Mouse (Mus musculus): ENCODE data around the gene Zfp93. TPM values are rescaled to one million over a fixed set of nuclear protein-coding genes. Genes with fewer than 3 reads are reported as not detected.

Zfp93 gene
- polyA plus RNA-seq, 1 experiment from 2014 or later: 6.2 TPM

- Histone ChIP-seq H3K4me3 (ENCODE audit: low read depth, low read length) (peak within 1 kb of the TSS; percentile 70), H3K27ac (replicated peaks; ENCODE audit: low read depth, low read length) (peak within 1 kb of the TSS; percentile 84), H3K4me1 (ENCODE audit: control insufficient read depth, insufficient read depth, low read length) (no peaks in the 10 kb centered on the region), H3K27me3 (replicated peaks; ENCODE audit: control insufficient read depth, insufficient read depth, low read length) (no peaks in the 10 kb centered on the region), H3K9ac (ENCODE audit: low read depth, low read length) (peak within 1 kb of the TSS; percentile 85), H3K36me3 (ENCODE audit: control insufficient read depth, insufficient read depth, low read length) (peaks cover 8% of the 10 kb centered on the region), H3K4me2 (ENCODE audit: low read depth, low read length) (peak within 1 kb of the TSS; percentile 61), H3K9me3 (ENCODE audit: control insufficient read depth, low read length) (no peaks in the 10 kb centered on the region)
- DNase-seq (ENCODE audit: low spot score): peak; percentile 99
- WGBS: under 1% methylated on average over 33 of the region's 33 CpGs
- peak; percentile 97 for ATAC-seq (ENCODE audit: low read depth)
These were observed 46.4 kb downstream of the Zfp93 start, which contains the start of gene Zfp94 for GRCm38 (mm10) chr7:24316567-24317092. Gene Zfp94 (minus strand): TSS chr7:24316666.

GRCm38 (mm10) chr7:24318942-24319341, 48.7 kb downstream of the Zfp93 start:
- peak; percentile 30 for DNase-seq (ENCODE audit: low spot score)
- H3K27me3 ChIP-seq (replicated peaks; ENCODE audit: control insufficient read depth, insufficient read depth, low read length): no peaks in the 10 kb centered on the region
- H3K4me2 ChIP-seq (ENCODE audit: low read depth, low read length): no peak overlapping the region
- no peaks in the 10 kb centered on the region for H3K36me3 ChIP-seq (ENCODE audit: control insufficient read depth, insufficient read depth, low read length)
- H3K9me3 ChIP-seq (ENCODE audit: control insufficient read depth, low read length): peaks cover 3% of the 10 kb centered on the region
- no peak for ATAC-seq (ENCODE audit: low read depth)
- 46% methylated on average over 6 of the region's 6 CpGs for WGBS
- no peaks in the 10 kb centered on the region for H3K4me1 ChIP-seq (ENCODE audit: control insufficient read depth, insufficient read depth, low read length)
- H3K27ac ChIP-seq (replicated peaks; ENCODE audit: low read depth, low read length): no peak overlapping the region
- H3K4me3 ChIP-seq (ENCODE audit: low read depth, low read length): no peak overlapping the region
- no peak overlapping the region for H3K9ac ChIP-seq (ENCODE audit: low read depth, low read length)

- H3K27me3 ChIP-seq (replicated peaks; ENCODE audit: control insufficient read depth, insufficient read depth, low read length): no peaks in the 10 kb centered on the region
- no peak for DNase-seq (ENCODE audit: low spot score)
- no peak overlapping the region for H3K27ac ChIP-seq (replicated peaks; ENCODE audit: low read depth, low read length)
- no peak for ATAC-seq (ENCODE audit: low read depth)
- no peak overlapping the region for H3K4me2 ChIP-seq (ENCODE audit: low read depth, low read length)
- H3K9ac ChIP-seq (ENCODE audit: low read depth, low read length): no peak overlapping the region
- H3K36me3 ChIP-seq (ENCODE audit: control insufficient read depth, insufficient read depth, low read length): no peaks in the 10 kb centered on the region
- WGBS: 74% methylated on average over 4 of the region's 4 CpGs
- 0 out of 2 replicates have a peak, but pooled peaks cover 8% of the 10 kb centered on the region for H3K4me1 ChIP-seq (ENCODE audit: control insufficient read depth, insufficient read depth, low read length)
- no peak overlapping the region for H3K4me3 ChIP-seq (ENCODE audit: low read depth, low read length)
- peaks cover 12% of the 10 kb centered on the region for H3K9me3 ChIP-seq (ENCODE audit: control insufficient read depth, low read length)
These were observed 52.4 kb downstream of the Zfp93 start for GRCm38 (mm10) chr7:24322593-24322992.

GRCm38 (mm10) chr7:24325197-24325596, 55.0 kb downstream of the Zfp93 start:
- H3K4me2 ChIP-seq (ENCODE audit: low read depth, low read length): peak overlapping the region; percentile 61
- 0 out of 2 replicates have a peak overlapping the region, but pooled peaks have one; percentile 55 for H3K27ac ChIP-seq (replicated peaks; ENCODE audit: low read depth, low read length)
- 0 out of 2 replicates have a peak, but pooled peaks have one; percentile 62 for ATAC-seq (ENCODE audit: low read depth)

GRCm38 (mm10) chr7:24325675-24326128, 55.5 kb downstream of the Zfp93 start:
- peaks cover 12% of the 10 kb centered on the region for H3K9me3 ChIP-seq (ENCODE audit: control insufficient read depth, low read length)
- no peaks in the 10 kb centered on the region for H3K27me3 ChIP-seq (replicated peaks; ENCODE audit: control insufficient read depth, insufficient read depth, low read length)
- H3K4me3 ChIP-seq (ENCODE audit: low read depth, low read length): peak overlapping the region; percentile 31
- ATAC-seq (ENCODE audit: low read depth): peak; percentile 71; the same call in 1 of the 2 replicates
- peak; percentile 66 for DNase-seq (ENCODE audit: low spot score)
- H3K4me2 ChIP-seq (ENCODE audit: low read depth, low read length): peak overlapping the region; percentile 61
- 5% methylated on average over 12 of the region's 13 CpGs for WGBS
- 0 out of 2 replicates have a peak, but pooled peaks cover 8% of the 10 kb centered on the region for H3K4me1 ChIP-seq (ENCODE audit: control insufficient read depth, insufficient read depth, low read length)
- H3K27ac ChIP-seq (replicated peaks; ENCODE audit: low read depth, low read length): peak overlapping the region; percentile 55
- no peaks in the 10 kb centered on the region for H3K36me3 ChIP-seq (ENCODE audit: control insufficient read depth, insufficient read depth, low read length)
- peak overlapping the region; percentile 59 for H3K9ac ChIP-seq (ENCODE audit: low read depth, low read length)

More at GRCm38 (mm10) chr7:24325197-24325596, 55.0 kb downstream of the Zfp93 start:
- H3K9me3 ChIP-seq (ENCODE audit: control insufficient read depth, low read length): peaks cover 12% of the 10 kb centered on the region
- peak; percentile 36 for DNase-seq (ENCODE audit: low spot score)
- H3K4me3 ChIP-seq (ENCODE audit: low read depth, low read length): peak overlapping the region; percentile 31
- no peaks in the 10 kb centered on the region for H3K27me3 ChIP-seq (replicated peaks; ENCODE audit: control insufficient read depth, insufficient read depth, low read length)
- WGBS: 85% methylated on average over 6 of the region's 6 CpGs
- no peak overlapping the region for H3K9ac ChIP-seq (ENCODE audit: low read depth, low read length)
- 0 out of 2 replicates have a peak, but pooled peaks cover 8% of the 10 kb centered on the region for H3K4me1 ChIP-seq (ENCODE audit: control insufficient read depth, insufficient read depth, low read length)
- H3K36me3 ChIP-seq (ENCODE audit: control insufficient read depth, insufficient read depth, low read length): no peaks in the 10 kb centered on the region

- Histone ChIP-seq H3K27me3 (replicated peaks; ENCODE audit: control insufficient read depth, insufficient read depth, low read length) (no peaks in the 10 kb centered on the region), H3K9me3 (ENCODE audit: control insufficient read depth, low read length) (peaks cover 12% of the 10 kb centered on the region), H3K9ac (ENCODE audit: low read depth, low read length) (peak overlapping the region; percentile 59), H3K4me3 (ENCODE audit: low read depth, low read length) (peak overlapping the region; percentile 31), H3K36me3 (ENCODE audit: control insufficient read depth, insufficient read depth, low read length) (no peaks in the 10 kb centered on the region), H3K4me1 (ENCODE audit: control insufficient read depth, insufficient read depth, low read length) (0 out of 2 replicates have a peak, but pooled peaks cover 8% of the 10 kb centered on the region), H3K27ac (replicated peaks; ENCODE audit: low read depth, low read length) (peak overlapping the region; percentile 55; the same call in 1 of the 2 replicates), H3K4me2 (ENCODE audit: low read depth, low read length) (peak overlapping the region; percentile 61)
- ATAC-seq (ENCODE audit: low read depth): no peak
- WGBS: 45% methylated on average over 20 of the region's 20 CpGs
- no peak for DNase-seq (ENCODE audit: low spot score)
These were observed 56.3 kb downstream of the Zfp93 start for GRCm38 (mm10) chr7:24326273-24327135.

Other genes with a start within 250 kb of the Zfp93 start
- not detected in 2 replicates for gene Vmn1r183, start 217.2 kb upstream of the Zfp93 start, polyA plus RNA-seq (2014; fragmentation: Nextera tagmentation; extraction: Ambion mirVana)
- gene Zfp180, start 188.5 kb upstream of the Zfp93 start, polyA plus RNA-seq (2014; fragmentation: Nextera tagmentation; extraction: Ambion mirVana): 21.3 and 22.0 TPM in 2 replicates
- gene Zfp112, start 158.1 kb upstream of the Zfp93 start, polyA plus RNA-seq (2014; fragmentation: Nextera tagmentation; extraction: Ambion mirVana): 4.3 and 6.1 TPM in 2 replicates
- 17.2 and 18.3 TPM in 2 replicates for gene Zfp235, start 136.3 kb upstream of the Zfp93 start, polyA plus RNA-seq (2014; fragmentation: Nextera tagmentation; extraction: Ambion mirVana)
- gene Zfp114, start 95.4 kb upstream of the Zfp93 start, polyA plus RNA-seq (2014; fragmentation: Nextera tagmentation; extraction: Ambion mirVana): 3.6 and 3.8 TPM in 2 replicates
- 11.1 and 12.7 TPM in 2 replicates for gene Zfp111, start 59.0 kb upstream of the Zfp93 start, polyA plus RNA-seq (2014; fragmentation: Nextera tagmentation; extraction: Ambion mirVana)
- gene Zfp109, start 32.9 kb upstream of the Zfp93 start, polyA plus RNA-seq (2014; fragmentation: Nextera tagmentation; extraction: Ambion mirVana): 3.6 and 4.5 TPM in 2 replicates
- gene Zfp108, start 15.6 kb upstream of the Zfp93 start, polyA plus RNA-seq (2014; fragmentation: Nextera tagmentation; extraction: Ambion mirVana): 4.3 and 5.6 TPM in 2 replicates
- 29.8 and 29.9 TPM in 2 replicates for gene Zfp61, start 30.8 kb downstream of the Zfp93 start, polyA plus RNA-seq (2014; fragmentation: Nextera tagmentation; extraction: Ambion mirVana)
- gene Zfp94, start 46.2 kb downstream of the Zfp93 start, polyA plus RNA-seq (2014; fragmentation: Nextera tagmentation; extraction: Ambion mirVana): 8.5 and 12.1 TPM in 2 replicates
- gene Tescl, start 63.5 kb downstream of the Zfp93 start, polyA plus RNA-seq (2014; fragmentation: Nextera tagmentation; extraction: Ambion mirVana): not detected in 2 replicates
- 2.4 and 4.9 TPM in 2 replicates for gene Lypd5, start 78.8 kb downstream of the Zfp93 start, polyA plus RNA-seq (2014; fragmentation: Nextera tagmentation; extraction: Ambion mirVana)
- 4.1 and 5.8 TPM in 2 replicates for gene Kcnn4, start 99.8 kb downstream of the Zfp93 start, polyA plus RNA-seq (2014; fragmentation: Nextera tagmentation; extraction: Ambion mirVana)
- gene Smg9, start 129.2 kb downstream of the Zfp93 start, polyA plus RNA-seq (2014; fragmentation: Nextera tagmentation; extraction: Ambion mirVana): 17.6 and 19.9 TPM in 2 replicates
- gene Irgc1, start 181.9 kb downstream of the Zfp93 start, polyA plus RNA-seq (2014; fragmentation: Nextera tagmentation; extraction: Ambion mirVana): 0.16 and 0.36 TPM in 2 replicates
- 8.0 and 12.2 TPM in 2 replicates for gene Plaur, start 192.1 kb downstream of the Zfp93 start, polyA plus RNA-seq (2014; fragmentation: Nextera tagmentation; extraction: Ambion mirVana)
- gene Cadm4, start 211.6 kb downstream of the Zfp93 start, polyA plus RNA-seq (2014; fragmentation: Nextera tagmentation; extraction: Ambion mirVana): 2.6 and 2.8 TPM in 2 replicates
- 31.3 and 36.6 TPM in 2 replicates for gene Zfp428, start 236.6 kb downstream of the Zfp93 start, polyA plus RNA-seq (2014; fragmentation: Nextera tagmentation; extraction: Ambion mirVana)
- gene AC161166.1, start 242.0 kb downstream of the Zfp93 start, polyA plus RNA-seq (2014; fragmentation: Nextera tagmentation; extraction: Ambion mirVana): 0.19 and 0.22 TPM in 2 replicates

Measured in embryonic facial prominence, embryonic 14.5 days (tissue).